Mouse (Mus musculus) common myeloid progenitor, adult 5-6 weeks (primary cell): ENCODE results near the gene Gm20843. TPM values are rescaled to one million over a fixed set of nuclear protein-coding genes. Genes with fewer than 3 reads are reported as not detected.
"Not testable (repeated sequence)": the region's sequence is repeated elsewhere in the genome, so short reads cannot be mapped to it uniquely, and the experiment has no call there.

Experiments used
- ATAC-seq: replicated peaks from 2 replicates; pipeline ENCODE4 v1.8.0; 2016; ENCODE audit warnings: low read depth, mild to moderate bottlenecking, moderate TSS enrichment, inconsistent platforms; ENCODE audit not compliant: poor library complexity, severe bottlenecking
- total RNA-seq: library from RNA; stranded (forward); fragments of 200-1000, 187-1606 nt; gene quantifications from 2 replicates; pipeline ENCODE4 v1.2.3, GENCODE M21; 2017

The Gm20843 gene
- not detected in 2 replicates for total RNA-seq

- not testable (repeated sequence) for ATAC-seq
These were observed at the start of gene Gm20843 for GRCm38 (mm10) chrY:72247018-72247417. TSS of gene Gm20843 (minus strand) at chrY:72247118.
